Mouse (Mus musculus) liver, embryonic 14.5 days (tissue): ENCODE results near the gene Ssbp1. TPM values are rescaled to one million over a fixed set of nuclear protein-coding genes. Genes with fewer than 3 reads are reported as not detected.

ENCODE experiments used
- ATAC-seq: fragments of 200-750 bp; cut with Nextera tagmentation; 2 replicates; pipeline ENCODE4 v1.8.0; 2017; ENCODE audit warnings: moderate number of reproducible peaks, mild to moderate bottlenecking, moderate library complexity; ENCODE audit not compliant: insufficient read depth
- DNase-seq, 3 experiments: peaks; one replicate each; pipeline ENCODE4 v3.0.0-alpha.2; 2012 to 2013; ENCODE audit warnings: low read depth in 3 of 3, low spot score in 3 of 3
- H3K27ac ChIP-seq: fragments of 300-500 bp; sonication (generic); 2 replicates; pipeline ENCODE4 v1.5.1; 2014; ENCODE audit warnings: moderate library complexity, mild to moderate bottlenecking, control low read depth, inconsistent platforms
- H3K27me3 ChIP-seq: fragments of 300-500 bp; sonication (generic); 2 replicates; pipeline ENCODE4 v1.6.1; 2014; ENCODE audit warnings: mild to moderate bottlenecking, low read length, moderate library complexity; ENCODE audit not compliant: control insufficient read depth, insufficient read depth
- H3K36me3 ChIP-seq: fragments of 300-500 bp; sonication (generic); replicated peaks from 2 replicates; pipeline ENCODE4 v1.6.1; 2014; ENCODE audit warnings: low read depth; ENCODE audit not compliant: control insufficient read depth, insufficient read depth
- H3K4me1 ChIP-seq, 2 experiments: fragments of 200-500 bp in 1 of 2; fragments of 300-500 bp in 1 of 2; sonication (generic) in 1 of 2; replicated peaks; 2 replicates each; pipeline ENCODE4 v1.6.1; 2012 to 2014; ENCODE audit warnings: antibody characterized with exemption in 1 of 2, inconsistent platforms in 1 of 2, low read length in 1 of 2; ENCODE audit not compliant: control insufficient read depth in 2 of 2, insufficient read depth in 2 of 2
- H3K4me2 ChIP-seq: fragments of 300-500 bp; sonication (generic); 2 replicates; pipeline ENCODE4 v1.6.1; 2014; ENCODE audit warnings: low read depth, mild to moderate bottlenecking, control low read depth, moderate library complexity
- H3K4me3 ChIP-seq, 2 experiments: fragments of 200-500 bp in 1 of 2; fragments of 300-500 bp in 1 of 2; sonication (generic) in 1 of 2; 2 replicates each; pipeline ENCODE4 v1.5.1; 2012 to 2014; ENCODE audit warnings: low read depth in 2 of 2, low read length in 2 of 2, mild to moderate bottlenecking in 2 of 2, control low read depth in 1 of 2, inconsistent platforms in 1 of 2, moderate library complexity in 1 of 2; ENCODE audit not compliant: insufficient read depth in 1 of 2
- H3K9ac ChIP-seq: fragments of 300-500 bp; sonication (generic); replicated peaks from 2 replicates; pipeline ENCODE4 v1.6.1; 2014; ENCODE audit warnings: mild to moderate bottlenecking, control low read depth, moderate library complexity
- H3K9me3 ChIP-seq: fragments of 300-500 bp; sonication (generic); 2 replicates; pipeline ENCODE4 v1.6.1; 2016; ENCODE audit warnings: low read length, mixed read lengths; ENCODE audit not compliant: control insufficient read depth
- CTCF ChIP-seq: IDR thresholded peaks from 2 replicates; pipeline ENCODE4 v1.5.1; 2016; ENCODE audit warnings: antibody characterized with exemption, low read depth, control low read depth
- EP300 ChIP-seq: IDR thresholded peaks from 2 replicates; pipeline ENCODE4 v1.6.1; 2016; ENCODE audit warnings: antibody characterized with exemption, low read depth
- WGBS: fragments of 180-500 bp; shearing (Covaris S2); extraction: QIAGEN DNeasy Blood & Tissue Kit; methylation state at CpG from one replicate; pipeline ENCODE4 v1.1.7; 2014; ENCODE audit not compliant: insufficient replicate concordance; 5-methylcytosine and 5-hydroxymethylcytosine counted together
- polyA plus RNA-seq, 2 experiments: library from polyadenylated mRNA; depleted of rRNA in 1 of 2; stranded (reverse) in 1 of 2; unstranded in 1 of 2; fragments of >200 nt; fragmentation: Nextera tagmentation in 1 of 2; extraction: Ambion mirVana in 1 of 2; gene quantifications; 2 replicates each; pipeline versions ENCODE4 v1.2.1 to v1.2.3; 2012 to 2014

Gene Ssbp1
- 15.4 and 37.0 TPM in 2 replicates for polyA plus RNA-seq (2012; rRNA removed)
- polyA plus RNA-seq (2014; fragmentation: Nextera tagmentation; extraction: Ambion mirVana): 68.5 and 75.1 TPM in 2 replicates

GRCm38 (mm10) chr6:40470916-40471719, at the start of gene Ssbp1:
TSS of gene Ssbp1 (plus strand) at chr6:40471352.
- H3K9ac ChIP-seq: peak within 1 kb of the TSS; percentile 71
- TF ChIP-seq CTCF (peak; percentile 32), EP300 (peak; percentile 63; the same call in 1 of the 2 replicates)
- peaks cover 3 to 4% of the 10 kb centered on the region in 2 experiments; a peak in 3 of 4 replicates for H3K4me1 ChIP-seq
- H3K27ac ChIP-seq: no peak within 1 kb of the TSS
- ATAC-seq (peak; percentile 94), DNase-seq (peak; percentile 88 to 89 (median 89))
- under 1% methylated on average over 54 of the region's 54 CpGs for WGBS
- no peaks in the 10 kb centered on the region for H3K9me3 ChIP-seq
- H3K36me3 ChIP-seq: peaks cover 14% of the 10 kb centered on the region
- H3K4me3 ChIP-seq: peak within 1 kb of the TSS; percentile 63 to 90
- no peaks in the 10 kb centered on the region for H3K27me3 ChIP-seq
- H3K4me2 ChIP-seq: peak within 1 kb of the TSS; percentile 77

GRCm38 (mm10) chr6:40423013-40423412, 48.1 kb upstream of the Ssbp1 start:
- Histone ChIP-seq H3K9ac (no peak overlapping the region), H3K4me1 (no peaks in the 10 kb centered on the region), H3K9me3 (no peaks in the 10 kb centered on the region), H3K27ac (no peak overlapping the region), H3K36me3 (no peaks in the 10 kb centered on the region), H3K27me3 (no peaks in the 10 kb centered on the region), H3K4me2 (no peak overlapping the region), H3K4me3 (no peak overlapping the region)
- WGBS: 61% methylated on average over 1 of the region's 1 CpGs
- ATAC-seq: no peak
- no peak for DNase-seq
- TF ChIP-seq EP300 (no peak), CTCF (no peak)

- no peak overlapping the region for H3K9ac ChIP-seq
- no peak for TF ChIP-seq EP300
- peak; percentile 64 for TF ChIP-seq CTCF
- no peak for ATAC-seq
- DNase-seq: peak in 1 of 3 experiments; percentile 7
- WGBS: 33% methylated on average over 1 of the region's 1 CpGs
- no peak overlapping the region for H3K27ac ChIP-seq
- no peak overlapping the region for H3K4me3 ChIP-seq
- no peak overlapping the region for H3K4me2 ChIP-seq
- no peaks in the 10 kb centered on the region for H3K27me3 ChIP-seq
- no peaks in the 10 kb centered on the region for H3K4me1 ChIP-seq
- no peaks in the 10 kb centered on the region for H3K36me3 ChIP-seq
- no peaks in the 10 kb centered on the region for H3K9me3 ChIP-seq
Observed at GRCm38 (mm10) chr6:40423774-40424173, 47.4 kb upstream of the Ssbp1 start.

- no peak for TF ChIP-seq EP300
- no peak for TF ChIP-seq CTCF
- DNase-seq (no peak), ATAC-seq (no peak)
- WGBS: 73% methylated on average over 7 of the region's 7 CpGs
- Histone ChIP-seq H3K27me3 (no peaks in the 10 kb centered on the region), H3K36me3 (no peaks in the 10 kb centered on the region), H3K9me3 (no peaks in the 10 kb centered on the region), H3K27ac (no peak overlapping the region), H3K4me1 (0 out of 4 replicates have a peak, but pooled peaks cover 0 to 2% of the 10 kb centered on the region in 2 experiments), H3K4me3 (no peak overlapping the region), H3K4me2 (no peak overlapping the region), H3K9ac (no peak overlapping the region)
Observed at GRCm38 (mm10) chr6:40427441-40427840, 43.7 kb upstream of the Ssbp1 start.

GRCm38 (mm10) chr6:40428696-40429095, 42.5 kb upstream of the Ssbp1 start:
- no peak overlapping the region for H3K4me3 ChIP-seq
- H3K9ac ChIP-seq: no peak overlapping the region
- H3K4me2 ChIP-seq: no peak overlapping the region
- WGBS: 62% methylated on average over 3 of the region's 3 CpGs
- no peak for ATAC-seq
- no peak for TF ChIP-seq EP300
- TF ChIP-seq CTCF: no peak
- H3K27ac ChIP-seq: no peak overlapping the region
- no peaks in the 10 kb centered on the region for H3K9me3 ChIP-seq
- no peak for DNase-seq
- no peaks in the 10 kb centered on the region for H3K36me3 ChIP-seq
- H3K4me1 ChIP-seq: 0 out of 4 replicates have a peak, but pooled peaks cover 0 to 2% of the 10 kb centered on the region in 2 experiments
- no peaks in the 10 kb centered on the region for H3K27me3 ChIP-seq
